Mouse (Mus musculus) liver, embryonic 15.5 days (tissue): Measurements from ENCODE around the gene Defb23. TPM values are rescaled to one million over a fixed set of nuclear protein-coding genes. Genes with fewer than 3 reads are reported as not detected.

Experiments used
- ATAC-seq: fragments of 200-750 bp; cut with Nextera tagmentation; 2 replicates; pipeline ENCODE4 v1.8.0; 2017; ENCODE audit warnings: moderate number of reproducible peaks, mild to moderate bottlenecking, moderate library complexity; ENCODE audit not compliant: insufficient read depth
- H3K27ac ChIP-seq: fragments of 300-500 bp; sonication (generic); replicated peaks from 2 replicates; pipeline ENCODE4 v1.5.1; 2015; ENCODE audit warnings: mild to moderate bottlenecking, inconsistent platforms
- H3K27me3 ChIP-seq: fragments of 300-500 bp; sonication (generic); 2 replicates; pipeline ENCODE4 v1.6.1; 2015; ENCODE audit warnings: mild to moderate bottlenecking, inconsistent platforms
- H3K36me3 ChIP-seq: fragments of 300-500 bp; sonication (generic); replicated peaks from 2 replicates; pipeline ENCODE4 v1.6.1; 2015; ENCODE audit warnings: moderate library complexity, mild to moderate bottlenecking, inconsistent platforms
- H3K4me1 ChIP-seq: fragments of 300-500 bp; sonication (generic); replicated peaks from 2 replicates; pipeline ENCODE4 v1.6.1; 2015; ENCODE audit warnings: inconsistent platforms
- H3K4me2 ChIP-seq: fragments of 300-500 bp; sonication (generic); 2 replicates; pipeline ENCODE4 v1.6.1; 2015; ENCODE audit warnings: moderate library complexity, mild to moderate bottlenecking, inconsistent platforms
- H3K4me3 ChIP-seq: fragments of 300-500 bp; sonication (generic); replicated peaks from 2 replicates; pipeline ENCODE4 v1.5.1; 2015; ENCODE audit warnings: mild to moderate bottlenecking, inconsistent platforms
- H3K9ac ChIP-seq: fragments of 300-500 bp; sonication (generic); 2 replicates; pipeline ENCODE4 v1.6.1; 2015; ENCODE audit warnings: moderate library complexity, mild to moderate bottlenecking, inconsistent platforms
- H3K9me3 ChIP-seq: fragments of 300-500 bp; sonication (generic); replicated peaks from 2 replicates; pipeline ENCODE4 v1.6.1; 2016; ENCODE audit warnings: inconsistent platforms
- WGBS: fragments of 180-500 bp; shearing (Covaris S2); methylation state at CpG from one replicate; pipeline ENCODE4 v1.1.7; 2015; ENCODE audit warnings: mixed read lengths; ENCODE audit not compliant: insufficient replicate concordance; 5-methylcytosine and 5-hydroxymethylcytosine counted together
- polyA plus RNA-seq: library from polyadenylated mRNA; unstranded; fragments of >200 nt; fragmentation: Nextera tagmentation; extraction: Ambion mirVana; gene quantifications from 2 replicates; pipeline ENCODE4 v1.2.1, GENCODE M21; 2015

The Defb23 gene
- not detected in 2 replicates for polyA plus RNA-seq

- Histone ChIP-seq H3K4me2 (no peak within 1 kb of the TSS), H3K27ac (no peak within 1 kb of the TSS), H3K9me3 (no peaks in the 10 kb centered on the region), H3K4me1 (no peaks in the 10 kb centered on the region), H3K9ac (no peak within 1 kb of the TSS), H3K27me3 (no peaks in the 10 kb centered on the region), H3K4me3 (no peak within 1 kb of the TSS), H3K36me3 (no peaks in the 10 kb centered on the region)
- ATAC-seq: no peak
- 57% methylated on average over 3 of the region's 3 CpGs for WGBS
Observed at GRCm38 (mm10) chr2:152464570-152465150, at the start of gene Defb23. Gene Defb23 (minus strand): TSS chr2:152464620.

- Histone ChIP-seq H3K4me2 (no peak within 1 kb of the TSS), H3K9ac (no peak within 1 kb of the TSS), H3K9me3 (no peaks in the 10 kb centered on the region), H3K4me1 (no peaks in the 10 kb centered on the region), H3K4me3 (no peak within 1 kb of the TSS), H3K36me3 (no peaks in the 10 kb centered on the region), H3K27ac (no peak within 1 kb of the TSS), H3K27me3 (no peaks in the 10 kb centered on the region)
- ATAC-seq: no peak
- WGBS: 67% methylated on average over 1 of the region's 1 CpGs
Observed at GRCm38 (mm10) chr2:152511592-152511991, 47.2 kb upstream of the Defb23 start, which contains the start of gene Defb26. Gene Defb26 (minus strand): TSS chr2:152511692.

- H3K4me3 ChIP-seq: no peak overlapping the region
- WGBS: 53% methylated on average over 2 of the region's 2 CpGs
- H3K27ac ChIP-seq: no peak overlapping the region
- H3K4me1 ChIP-seq: no peaks in the 10 kb centered on the region
- H3K9me3 ChIP-seq: no peaks in the 10 kb centered on the region
- no peaks in the 10 kb centered on the region for H3K36me3 ChIP-seq
- no peak for ATAC-seq
- no peak overlapping the region for H3K9ac ChIP-seq
- H3K4me2 ChIP-seq: no peak overlapping the region
- no peaks in the 10 kb centered on the region for H3K27me3 ChIP-seq
Observed at GRCm38 (mm10) chr2:152503950-152504349, 39.5 kb upstream of the Defb23 start.

GRCm38 (mm10) chr2:152500863-152501229, 36.4 kb upstream of the Defb23 start:
- H3K4me1 ChIP-seq: no peaks in the 10 kb centered on the region
- ATAC-seq: no peak
- H3K27ac ChIP-seq: no peak overlapping the region
- no peak overlapping the region for H3K9ac ChIP-seq
- no peaks in the 10 kb centered on the region for H3K36me3 ChIP-seq
- no peaks in the 10 kb centered on the region for H3K27me3 ChIP-seq
- no peak overlapping the region for H3K4me3 ChIP-seq
- H3K9me3 ChIP-seq: no peaks in the 10 kb centered on the region
- WGBS: 56% methylated on average over 6 of the region's 6 CpGs
- no peak overlapping the region for H3K4me2 ChIP-seq

- WGBS: 43% methylated on average over 7 of the region's 7 CpGs
- no peak for ATAC-seq
- H3K4me2 ChIP-seq: no peak overlapping the region
- no peaks in the 10 kb centered on the region for H3K27me3 ChIP-seq
- H3K4me1 ChIP-seq: no peaks in the 10 kb centered on the region
- H3K36me3 ChIP-seq: no peaks in the 10 kb centered on the region
- no peak overlapping the region for H3K9ac ChIP-seq
- H3K9me3 ChIP-seq: no peaks in the 10 kb centered on the region
- no peak overlapping the region for H3K4me3 ChIP-seq
- no peak overlapping the region for H3K27ac ChIP-seq
Observed at GRCm38 (mm10) chr2:152500204-152500862, 35.9 kb upstream of the Defb23 start.

GRCm38 (mm10) chr2:152498020-152498419, 33.6 kb upstream of the Defb23 start:
- H3K36me3 ChIP-seq: no peaks in the 10 kb centered on the region
- no peaks in the 10 kb centered on the region for H3K27me3 ChIP-seq
- no peaks in the 10 kb centered on the region for H3K4me1 ChIP-seq
- no peak overlapping the region for H3K4me3 ChIP-seq
- ATAC-seq: no peak
- H3K9me3 ChIP-seq: no peaks in the 10 kb centered on the region
- H3K4me2 ChIP-seq: no peak overlapping the region
- WGBS: 69% methylated on average over 6 of the region's 6 CpGs
- no peak overlapping the region for H3K9ac ChIP-seq
- no peak overlapping the region for H3K27ac ChIP-seq

- Histone ChIP-seq H3K4me3 (no peak overlapping the region), H3K4me2 (no peak overlapping the region), H3K4me1 (no peaks in the 10 kb centered on the region), H3K27ac (no peak overlapping the region), H3K9ac (no peak overlapping the region), H3K9me3 (no peaks in the 10 kb centered on the region), H3K36me3 (no peaks in the 10 kb centered on the region), H3K27me3 (no peaks in the 10 kb centered on the region)
- WGBS: 51% methylated on average over 6 of the region's 6 CpGs
- ATAC-seq: no peak
Observed at GRCm38 (mm10) chr2:152493151-152493550, 28.7 kb upstream of the Defb23 start.

- no peak for ATAC-seq
- no peaks in the 10 kb centered on the region for H3K27me3 ChIP-seq
- no peaks in the 10 kb centered on the region for H3K4me1 ChIP-seq
- no peak within 1 kb of the TSS for H3K27ac ChIP-seq
- no peaks in the 10 kb centered on the region for H3K9me3 ChIP-seq
- no peaks in the 10 kb centered on the region for H3K36me3 ChIP-seq
- H3K9ac ChIP-seq: no peak within 1 kb of the TSS
- H3K4me3 ChIP-seq: no peak within 1 kb of the TSS
- no peak within 1 kb of the TSS for H3K4me2 ChIP-seq
Observed at GRCm38 (mm10) chr2:152490038-152490437, 25.6 kb upstream of the Defb23 start, which contains the start of gene Defb22. Gene Defb22 (minus strand): TSS chr2:152490138.

- ATAC-seq: no peak
- Histone ChIP-seq H3K4me2 (no peak overlapping the region), H3K27ac (no peak overlapping the region), H3K4me3 (no peak overlapping the region), H3K36me3 (no peaks in the 10 kb centered on the region), H3K4me1 (no peaks in the 10 kb centered on the region), H3K27me3 (no peaks in the 10 kb centered on the region), H3K9ac (no peak overlapping the region), H3K9me3 (no peaks in the 10 kb centered on the region)
- WGBS: 54% methylated on average over 2 of the region's 2 CpGs
Observed at GRCm38 (mm10) chr2:152487024-152487423, 22.6 kb upstream of the Defb23 start.

- Histone ChIP-seq H3K27ac (no peak overlapping the region), H3K4me2 (no peak overlapping the region), H3K9me3 (no peaks in the 10 kb centered on the region), H3K4me3 (no peak overlapping the region), H3K9ac (no peak overlapping the region), H3K36me3 (no peaks in the 10 kb centered on the region), H3K27me3 (no peaks in the 10 kb centered on the region), H3K4me1 (no peaks in the 10 kb centered on the region)
- 60% methylated on average over 7 of the region's 7 CpGs for WGBS
- ATAC-seq: no peak
Observed at GRCm38 (mm10) chr2:152481726-152482125, 17.3 kb upstream of the Defb23 start.

- ATAC-seq: no peak
- Histone ChIP-seq H3K36me3 (no peaks in the 10 kb centered on the region), H3K9me3 (no peaks in the 10 kb centered on the region), H3K4me3 (no peak overlapping the region), H3K27me3 (no peaks in the 10 kb centered on the region), H3K4me2 (no peak overlapping the region), H3K4me1 (no peaks in the 10 kb centered on the region), H3K9ac (no peak overlapping the region), H3K27ac (no peak overlapping the region)
- WGBS: 48% methylated on average over 3 of the region's 3 CpGs
Observed at GRCm38 (mm10) chr2:152480881-152481280, 16.5 kb upstream of the Defb23 start.

- Histone ChIP-seq H3K4me3 (no peak within 1 kb of the TSS), H3K9me3 (no peaks in the 10 kb centered on the region), H3K27me3 (peaks cover 3% of the 10 kb centered on the region), H3K9ac (no peak within 1 kb of the TSS), H3K4me1 (no peaks in the 10 kb centered on the region), H3K27ac (no peak within 1 kb of the TSS), H3K4me2 (no peak within 1 kb of the TSS), H3K36me3 (no peaks in the 10 kb centered on the region)
- WGBS: 29% methylated on average over 2 of the region's 2 CpGs
- ATAC-seq: no peak
Observed at GRCm38 (mm10) chr2:152476763-152477162, 12.3 kb upstream of the Defb23 start, which contains the start of gene Defb20. Gene Defb20 (plus strand): TSS chr2:152477063.
